37 mouse cellular contexts compared by ENCODE assay signal in genomic region chr9:57733606-57734005, GRCm38 (mm10). TPM values are rescaled to one million over a fixed set of nuclear protein-coding genes. Genes with fewer than 3 reads are reported as not detected.
"Had no signal": no experiment of that assay in that cellular context is flagged by ENCODE, and none has a peak within 500 bp of the region (broad histone marks: within the 10 kb centered on the region; RNA-seq: fewer than 3 reads in every experiment).

No protein-coding gene starts in this region.

- H3K4me3 ChIP-seq: embryonic facial prominence, embryonic 10.5 days; embryonic facial prominence, embryonic 12.5 days; embryonic facial prominence, embryonic 13.5 days; embryonic facial prominence, embryonic 15.5 days; erythroblast, embryonic 14.5 days; forebrain, embryonic 10.5 days; forebrain, embryonic 12.5 days; forebrain, embryonic 13.5 days; forebrain, embryonic 15.5 days; gastrocnemius, adult 2 months; heart, adult 2 months had no signal

- H3K4me1 ChIP-seq: embryonic facial prominence, embryonic 10.5 days; embryonic facial prominence, embryonic 12.5 days; embryonic facial prominence, embryonic 13.5 days; embryonic facial prominence, embryonic 15.5 days; forebrain, embryonic 10.5 days; forebrain, embryonic 12.5 days had no signal

- ATAC-seq: forebrain, embryonic 13.5 days; forebrain, embryonic 15.5 days; forebrain, embryonic 16.5 days; forebrain, postnatal 0 days had no signal

- H3K27me3 ChIP-seq: embryonic facial prominence, embryonic 12.5 days; embryonic facial prominence, embryonic 13.5 days; embryonic facial prominence, embryonic 15.5 days; forebrain, embryonic 12.5 days; forebrain, embryonic 13.5 days; forebrain, embryonic 15.5 days had no signal

- H3K4me2 ChIP-seq: embryonic facial prominence, embryonic 12.5 days; embryonic facial prominence, embryonic 13.5 days; embryonic facial prominence, embryonic 15.5 days; forebrain, embryonic 12.5 days; forebrain, embryonic 13.5 days; forebrain, embryonic 15.5 days; heart, embryonic 11.5 days had no signal

- DNase-seq: cerebellum, adult 2 months; cerebellum, adult 8-10 months; cerebellum, adult 9-10 months; cerebellum, adult 9-11 months; cerebellum, postnatal 10 days; cerebellum, postnatal 14 days; cerebellum, postnatal 25 days; cerebellum, postnatal 36 days; embryo, embryonic 11 days; forebrain, postnatal 0 days; gastrocnemius, adult 2 months; gastrocnemius, postnatal 10 days; gastrocnemius, postnatal 14 days; gastrocnemius, postnatal 25 days; gastrocnemius, postnatal 36 days; heart, adult 18-20 months; heart, adult 2 months had no signal

- H3K9ac ChIP-seq: embryonic facial prominence, embryonic 12.5 days; embryonic facial prominence, embryonic 13.5 days; embryonic facial prominence, embryonic 15.5 days; forebrain, embryonic 12.5 days; forebrain, embryonic 13.5 days; forebrain, embryonic 15.5 days; forebrain, postnatal 0 days had no signal

- H3K27ac ChIP-seq: embryonic facial prominence, embryonic 10.5 days; embryonic facial prominence, embryonic 12.5 days; embryonic facial prominence, embryonic 13.5 days; embryonic facial prominence, embryonic 15.5 days; forebrain, embryonic 10.5 days; forebrain, embryonic 12.5 days; forebrain, embryonic 13.5 days; forebrain, embryonic 15.5 days; gastrocnemius, adult 2 months; heart, adult 2 months had no signal

- H3K9me3 ChIP-seq: embryonic facial prominence, embryonic 10.5 days; embryonic facial prominence, embryonic 12.5 days; embryonic facial prominence, embryonic 13.5 days; embryonic facial prominence, embryonic 15.5 days; forebrain, embryonic 10.5 days; forebrain, embryonic 12.5 days; forebrain, embryonic 13.5 days; forebrain, embryonic 15.5 days had no signal

RNA-seq across cellular contexts. Expression of gene Cyp1a1, which starts 45.9 kb away (rescaled TPM):
- total RNA-seq: gastrocnemius, postnatal 4 days; granulocyte monocyte progenitor cell, adult 5-6 weeks had no signal
- polyA plus RNA-seq: embryonic facial prominence, embryonic 11.5 days; embryonic facial prominence, embryonic 12.5 days; embryonic facial prominence, embryonic 13.5 days; erythroblast, embryonic 14.5 days; forebrain, embryonic 12.5 days; forebrain, embryonic 13.5 days; heart, embryonic 11.5 days had no signal

RNA-seq across cellular contexts. Expression of gene Cyp1a2, which starts 50.1 kb away (rescaled TPM):
- total RNA-seq: common myeloid progenitor, adult 5-6 weeks; forebrain, postnatal 0 days; gastrocnemius, adult 18-20 months; gastrocnemius, adult 2 months; gastrocnemius, adult 8-10 months; gastrocnemius, postnatal 14 days; gastrocnemius, postnatal 25 days; gastrocnemius, postnatal 36 days; granulocyte monocyte progenitor cell, adult 5-6 weeks; heart, adult 18-20 months; heart, adult 2 months had no signal
- polyA plus RNA-seq: cerebellum, adult 2 months; cortical plate, adult 2 months; embryonic facial prominence, embryonic 10.5 days; embryonic facial prominence, embryonic 11.5 days; embryonic facial prominence, embryonic 12.5 days; embryonic facial prominence, embryonic 13.5 days; embryonic facial prominence, embryonic 14.5 days; embryonic facial prominence, embryonic 15.5 days; erythroblast, embryonic 14.5 days; forebrain, embryonic 10.5 days; forebrain, embryonic 12.5 days; forebrain, embryonic 13.5 days; forebrain, embryonic 15.5 days; forebrain, embryonic 16.5 days; forebrain, postnatal 0 days; frontal cortex, adult 2 months; heart, adult 2 months; heart, embryonic 11.5 days had no signal
